Mouse (Mus musculus) brain, adult 2 months (tissue): ENCODE measurements around the gene Boc.
A peak's percentile ranks its signal among the peaks of the same experiment; 100 is the strongest.

Experiments
- DNase-seq: peaks from one replicate; pipeline ENCODE4 v3.0.0; 2011; ENCODE audit warnings: low read depth, low spot score

Gene Boc

GRCm38 (mm10) chr16:44527218-44527905 is 31.3 kb downstream of the Boc start:
- no peak for DNase-seq

- DNase-seq, result peak; percentile 83
Observed at GRCm38 (mm10) chr16:44526689-44527088, 32.0 kb downstream of the Boc start.

- DNase-seq, result peak; percentile 74
Observed at GRCm38 (mm10) chr16:44526044-44526443, 32.7 kb downstream of the Boc start.

GRCm38 (mm10) chr16:44523595-44523994 is 35.1 kb downstream of the Boc start:
- peak; percentile 79 for DNase-seq

GRCm38 (mm10) chr16:44516498-44516897 is 42.2 kb downstream of the Boc start:
- DNase-seq, result no peak

- DNase-seq, result peak; percentile 59
Observed at GRCm38 (mm10) chr16:44510521-44511213, 48.0 kb downstream of the Boc start.

- DNase-seq, result peak; percentile 82
Observed at GRCm38 (mm10) chr16:44509458-44510344, 49.0 kb downstream of the Boc start.

GRCm38 (mm10) chr16:44508772-44509171 is 49.9 kb downstream of the Boc start:
- peak; percentile 75 for DNase-seq

GRCm38 (mm10) chr16:44508025-44508424 is 50.7 kb downstream of the Boc start:
- DNase-seq, result no peak

- no peak for DNase-seq
Observed at GRCm38 (mm10) chr16:44507027-44507929, 51.4 kb downstream of the Boc start.

- DNase-seq, result no peak
Observed at GRCm38 (mm10) chr16:44505243-44505642, 53.5 kb downstream of the Boc start.

GRCm38 (mm10) chr16:44502895-44503575 is 55.7 kb downstream of the Boc start:
- peak; percentile 82 for DNase-seq

- peak; percentile 57 for DNase-seq
Observed at GRCm38 (mm10) chr16:44502325-44502724, 56.4 kb downstream of the Boc start.

GRCm38 (mm10) chr16:44501783-44502182 is 56.9 kb downstream of the Boc start:
- no peak for DNase-seq

- no peak for DNase-seq
Observed at GRCm38 (mm10) chr16:44498447-44498846, 60.2 kb downstream of the Boc start.

GRCm38 (mm10) chr16:44496971-44497464 is 61.7 kb downstream of the Boc start:
- DNase-seq, result no peak

- peak; percentile 87 for DNase-seq
Observed at GRCm38 (mm10) chr16:44494441-44495108, 64.1 kb downstream of the Boc start.

- DNase-seq, result peak; percentile 34
Observed at GRCm38 (mm10) chr16:44493868-44494267, 64.8 kb downstream of the Boc start.

GRCm38 (mm10) chr16:44492706-44493105 is 66.0 kb downstream of the Boc start:
- no peak for DNase-seq

- no peak for DNase-seq
Observed at GRCm38 (mm10) chr16:44492151-44492550, 66.5 kb downstream of the Boc start.
